Mouse (Mus musculus) A20 (cell line): ENCODE results near the gene 1700069L16Rik.

Experiments
- DNase-seq: peaks from one replicate; pipeline ENCODE4 v3.0.0-alpha.2; 2011; ENCODE audit warnings: low read depth, low spot score

The 1700069L16Rik gene

GRCm38 (mm10) chr5:113690069-113690548 is 34.5 kb downstream of the 1700069L16Rik start:
- DNase-seq, result no peak

DNA sequence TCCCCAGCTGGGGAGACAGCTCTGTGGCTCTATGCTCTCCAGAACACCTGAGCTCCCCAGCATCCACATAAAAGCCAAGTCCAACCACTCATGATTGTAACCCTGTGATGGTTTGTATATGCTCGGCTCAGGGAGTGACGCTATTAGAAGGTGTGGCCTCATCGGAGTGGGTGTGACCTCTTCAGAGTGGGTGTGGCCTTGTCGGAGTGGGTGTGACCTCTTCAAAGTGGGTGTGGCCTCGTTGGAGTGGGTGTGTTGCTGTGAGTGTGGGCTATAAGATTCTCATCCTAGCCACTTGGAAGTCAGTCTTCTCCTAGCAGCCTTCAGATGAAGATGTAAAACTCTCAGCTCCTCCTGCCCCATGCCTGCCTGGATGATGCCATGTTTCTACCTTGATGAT is 37.1 kb downstream of the 1700069L16Rik start:
- DNase-seq, result no peak

DNA sequence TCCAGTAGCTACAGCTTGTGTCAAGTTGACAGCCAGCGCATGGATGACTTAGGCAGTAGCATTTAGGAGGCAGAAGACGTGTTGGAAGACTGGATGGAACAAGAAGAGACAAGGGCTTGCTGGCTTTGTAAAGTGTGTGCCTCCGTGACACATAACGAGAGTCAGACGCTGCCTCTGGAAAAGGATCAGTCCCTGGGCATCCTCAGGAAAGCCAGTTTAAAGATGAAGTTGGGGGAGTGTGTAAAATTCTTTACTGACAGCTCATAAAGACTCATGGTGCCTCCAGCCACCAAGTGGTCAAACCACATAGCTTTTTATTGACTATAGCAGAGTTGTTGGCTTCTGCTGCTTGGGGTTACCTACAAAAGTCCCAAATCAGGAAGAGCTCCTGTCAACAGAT is 39.1 kb downstream of the 1700069L16Rik start:
- DNase-seq, result no peak

GRCm38 (mm10) chr5:113683246-113683645 is 41.3 kb downstream of the 1700069L16Rik start:
- no peak for DNase-seq

DNA sequence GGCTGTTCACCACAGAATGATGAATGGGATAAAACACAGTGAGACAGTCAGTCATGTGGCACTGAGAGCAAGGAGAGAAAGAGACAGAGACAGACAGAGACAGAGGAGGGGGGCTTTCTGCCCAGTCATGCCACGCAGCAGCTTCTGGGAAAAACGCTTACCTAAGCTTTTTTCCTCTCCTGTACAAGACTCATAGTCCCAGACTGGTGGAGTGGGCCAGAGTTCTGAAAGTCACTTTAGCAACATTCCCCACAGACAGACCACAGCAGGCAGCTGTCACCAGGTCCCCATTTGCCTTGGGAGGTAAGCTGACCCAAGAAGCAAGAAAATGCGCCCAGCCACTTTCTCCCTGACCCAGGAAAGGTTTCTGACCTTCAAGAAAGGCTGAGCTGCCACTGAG is 42.1 kb downstream of the 1700069L16Rik start:
- no peak for DNase-seq

GRCm38 (mm10) chr5:113681219-113681618 is 43.4 kb downstream of the 1700069L16Rik start:
- no peak for DNase-seq

- no peak for DNase-seq
Observed at GRCm38 (mm10) chr5:113679509-113679908, 45.1 kb downstream of the 1700069L16Rik start.

DNA sequence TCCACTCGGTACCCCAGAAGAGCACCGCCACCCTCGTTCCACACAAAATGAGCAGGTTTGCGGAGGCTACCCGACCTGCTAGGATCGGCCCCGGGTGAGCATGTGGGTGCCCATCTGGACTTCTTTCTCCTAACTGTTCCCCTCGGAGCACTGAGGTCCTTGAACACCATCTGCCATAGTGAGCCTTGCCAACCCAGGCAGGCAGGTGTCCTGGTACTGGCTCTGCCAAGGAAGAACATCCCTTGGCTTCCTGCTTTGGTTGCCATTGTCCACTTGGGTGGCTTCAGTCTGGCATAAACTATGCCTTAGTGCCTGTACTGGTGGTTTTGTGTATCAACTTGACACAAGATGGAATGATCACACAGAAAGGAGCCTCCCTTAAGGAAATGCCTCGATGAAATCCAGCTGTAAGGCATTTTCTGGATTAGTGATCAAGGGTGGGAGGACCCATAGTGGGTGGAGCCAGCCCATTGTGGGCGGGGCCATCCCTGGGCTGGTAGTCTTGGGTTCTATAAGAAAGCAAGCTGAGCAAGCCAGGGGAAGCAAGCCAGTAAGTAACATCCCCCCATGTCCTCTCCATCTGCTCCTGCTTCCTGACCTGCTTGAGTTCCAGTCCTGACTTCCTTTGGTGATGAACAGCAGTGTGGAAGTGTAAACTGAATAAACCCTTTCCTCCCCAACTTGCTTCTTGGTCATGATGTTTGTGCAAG is 45.7 kb downstream of the 1700069L16Rik start:
- DNase-seq, result no peak

GRCm38 (mm10) chr5:113677541-113677940 is 47.0 kb downstream of the 1700069L16Rik start:
- DNase-seq, result no peak

DNA sequence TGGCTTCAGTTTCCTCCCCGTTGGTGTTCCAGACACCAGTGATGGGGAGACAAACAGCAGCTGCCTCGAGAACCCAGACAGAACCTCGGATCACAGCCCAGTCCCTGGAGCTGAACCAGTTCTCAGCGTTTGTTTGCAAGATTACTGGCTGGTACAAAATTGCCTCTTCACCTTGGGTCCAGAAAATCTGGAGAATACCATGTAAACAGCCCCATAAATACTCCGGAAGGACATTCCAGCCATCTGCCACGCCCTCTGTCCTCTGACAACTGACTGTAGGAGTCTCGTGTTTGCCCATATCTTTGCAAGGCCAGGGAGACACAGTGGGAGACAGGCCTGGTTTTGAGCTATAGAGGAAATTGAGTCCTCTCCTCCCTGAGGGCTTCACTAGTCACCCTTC is 49.7 kb downstream of the 1700069L16Rik start:
- DNase-seq, result no peak

GRCm38 (mm10) chr5:113672456-113672855 is 52.1 kb downstream of the 1700069L16Rik start:
- DNase-seq, result no peak

- no peak for DNase-seq
Observed at GRCm38 (mm10) chr5:113670597-113670996, 54.0 kb downstream of the 1700069L16Rik start.

DNA sequence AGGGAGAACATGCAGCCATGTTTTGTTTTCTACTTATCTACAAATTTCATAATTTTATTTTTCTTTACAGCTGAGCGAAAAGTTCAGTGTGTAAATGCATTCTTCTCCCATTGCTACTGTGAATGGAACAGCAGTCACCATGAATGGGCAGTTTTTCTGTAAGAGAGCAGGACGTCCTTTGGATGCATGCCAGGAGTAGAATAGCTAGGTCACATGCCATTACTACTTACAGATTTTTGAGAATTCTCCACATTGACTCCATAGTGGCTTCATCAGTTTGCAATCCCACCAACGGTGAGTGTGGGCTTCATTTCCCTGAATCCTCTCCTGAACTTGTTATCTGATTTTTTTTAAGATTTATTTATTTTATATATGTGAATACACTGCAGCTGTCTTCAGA is 54.5 kb downstream of the 1700069L16Rik start:
- DNase-seq, result no peak

GRCm38 (mm10) chr5:113664629-113665195 is 59.9 kb downstream of the 1700069L16Rik start:
- no peak for DNase-seq

GRCm38 (mm10) chr5:113664127-113664526 is 60.4 kb downstream of the 1700069L16Rik start:
- DNase-seq, result no peak

GRCm38 (mm10) chr5:113660872-113661271 is 63.7 kb downstream of the 1700069L16Rik start:
- DNase-seq, result no peak

- no peak for DNase-seq
Observed at GRCm38 (mm10) chr5:113654821-113655220, 69.8 kb downstream of the 1700069L16Rik start.

DNA sequence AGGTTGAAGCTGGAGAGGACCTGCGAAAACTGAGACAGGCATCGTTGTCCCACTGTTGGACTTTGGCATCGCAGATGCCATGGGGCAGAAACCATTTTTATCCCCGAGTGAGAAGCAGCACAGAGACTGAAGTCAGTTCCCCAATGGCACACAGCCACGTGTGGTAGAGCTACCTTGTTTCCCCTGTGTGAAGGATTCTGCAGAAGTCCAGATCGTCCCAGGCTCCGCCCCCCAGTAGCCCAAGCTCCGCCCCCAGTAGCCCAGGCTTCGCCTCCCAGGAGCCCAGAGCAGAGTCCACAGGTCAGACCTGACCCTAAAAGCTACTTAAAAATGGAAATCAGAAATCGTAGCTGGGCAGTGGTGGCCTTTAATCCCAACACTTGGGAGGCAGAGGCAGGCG is 70.4 kb downstream of the 1700069L16Rik start:
- DNase-seq, result no peak

DNA sequence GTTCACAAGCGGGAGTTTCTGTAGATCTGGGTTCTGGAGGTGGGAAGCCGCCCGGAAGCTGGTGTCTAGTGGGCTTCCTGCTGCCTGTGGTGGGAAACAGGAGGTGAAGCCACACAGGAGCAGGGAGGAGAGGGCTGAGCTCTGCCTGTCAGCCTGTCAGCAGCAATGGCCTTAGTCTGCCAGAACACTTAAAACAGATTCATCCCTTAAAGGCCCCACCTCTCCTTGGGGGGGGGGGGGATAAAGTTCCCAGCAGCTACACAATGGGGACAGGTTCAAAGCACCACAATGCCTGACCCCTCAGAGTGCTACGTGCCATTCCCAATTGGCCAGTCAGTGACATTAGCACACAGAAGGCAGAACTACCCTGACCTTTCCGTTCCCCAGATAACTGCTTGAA is 72.4 kb downstream of the 1700069L16Rik start:
- DNase-seq, result no peak

DNA sequence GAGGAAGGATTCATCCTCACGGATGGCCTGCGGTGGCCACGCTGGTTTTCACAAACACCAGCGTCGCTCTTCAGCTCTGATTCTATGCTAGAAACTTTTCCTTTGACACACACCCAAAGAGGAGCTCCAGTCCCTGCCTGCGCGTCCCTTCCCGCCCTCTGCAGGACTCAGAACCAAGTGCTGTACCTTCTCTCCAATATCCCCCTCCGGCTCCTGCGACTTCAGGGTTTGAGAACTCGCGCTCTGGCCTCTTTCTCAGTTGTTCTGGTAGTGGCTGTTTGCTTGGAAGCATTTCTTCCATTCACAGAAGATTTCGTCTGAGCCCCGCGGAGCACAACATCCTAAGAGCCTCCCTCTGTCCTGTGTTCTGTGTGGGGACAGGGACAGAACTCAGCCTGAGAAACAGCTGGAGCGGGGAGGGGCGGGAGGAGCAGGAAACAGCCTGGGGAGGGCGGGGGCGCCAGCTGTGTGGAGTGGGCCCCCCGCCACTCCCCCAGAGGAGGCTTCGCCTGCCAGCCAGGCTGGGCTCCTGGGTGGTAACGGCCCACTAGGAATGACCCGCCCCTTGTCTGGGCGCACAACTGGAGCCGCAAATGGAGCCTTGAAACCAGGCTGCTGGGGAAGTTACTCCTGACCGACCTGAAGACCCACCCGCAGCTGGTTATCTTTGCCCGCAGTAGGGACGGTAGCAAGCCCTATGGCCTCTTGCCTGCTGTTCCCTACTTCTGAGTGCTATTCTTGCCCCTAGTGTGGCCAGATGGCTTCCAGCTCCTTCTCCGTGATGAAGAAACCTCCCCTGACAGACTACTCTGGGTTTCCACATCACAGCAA is 74.3 kb downstream of the 1700069L16Rik start, which contains the start of gene Cmklr1:
Gene Cmklr1, minus strand, starts transcription at position 392 of the 831 bp plus-strand sequence.
- no peak for DNase-seq

DNA sequence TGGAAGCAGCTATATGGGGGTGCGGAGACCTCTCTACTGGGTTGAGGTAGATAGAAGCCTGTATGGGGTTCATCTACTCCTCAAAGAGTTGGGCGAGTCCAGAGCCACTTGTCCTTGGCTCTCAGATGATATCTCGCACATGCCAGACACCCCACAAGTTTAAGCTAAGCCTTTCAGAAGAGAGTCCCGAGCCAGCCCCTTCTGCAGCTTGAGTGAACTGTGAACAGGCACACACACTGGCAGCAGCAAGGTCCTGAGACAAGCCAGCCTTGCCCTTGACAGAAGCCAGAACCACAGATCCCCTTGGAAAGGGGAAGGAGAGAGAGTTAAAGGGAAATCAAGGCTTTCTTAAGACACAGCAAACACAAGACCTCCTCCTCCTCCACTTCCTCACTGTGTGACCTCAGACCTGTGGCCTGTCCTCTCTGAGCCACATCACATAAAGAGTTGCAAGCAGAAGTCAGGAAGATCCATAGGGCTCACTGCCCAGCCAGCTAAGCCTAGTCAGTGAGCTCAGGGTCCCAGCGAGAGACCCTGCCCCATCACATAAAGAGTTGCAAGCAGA is 75.8 kb downstream of the 1700069L16Rik start:
- DNase-seq, result no peak

GRCm38 (mm10) chr5:113647141-113647540 is 77.4 kb downstream of the 1700069L16Rik start:
- no peak for DNase-seq
